Mouse (Mus musculus) liver, embryonic 14.5 days (tissue): Measurements from ENCODE around the gene Lrrc36.

ENCODE experiments used
- CTCF ChIP-seq: IDR thresholded peaks from 2 replicates; pipeline ENCODE4 v1.5.1; 2016; ENCODE audit warnings: antibody characterized with exemption, low read depth, control low read depth
- EP300 ChIP-seq: IDR thresholded peaks from 2 replicates; pipeline ENCODE4 v1.6.1; 2016; ENCODE audit warnings: antibody characterized with exemption, low read depth

DNA sequence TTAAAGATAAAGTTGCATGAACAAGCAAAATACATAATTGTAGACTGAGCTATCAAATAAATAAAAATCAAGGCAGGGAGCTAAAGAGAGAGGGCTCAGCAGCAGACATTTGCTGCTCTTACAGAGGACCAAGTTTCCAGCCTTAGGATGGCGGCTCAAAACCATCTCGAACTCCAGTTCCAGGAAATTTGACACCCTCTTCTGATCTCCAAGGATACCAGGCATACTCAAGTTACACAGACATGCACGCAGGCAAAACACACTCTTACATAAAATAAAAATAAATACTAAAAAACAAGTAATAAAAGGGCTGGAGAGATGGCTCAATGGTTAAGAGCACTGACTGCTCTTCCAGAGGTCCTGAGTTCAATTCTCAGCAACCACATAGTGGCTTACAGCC is 80.1 kb downstream of the Lrrc36 start:
- no peak for TF ChIP-seq CTCF
- TF ChIP-seq EP300 = no peak
